Mouse (Mus musculus) lung, postnatal 0 days (tissue): ENCODE measurements around the gene Cmah. TPM values are rescaled to one million over a fixed set of nuclear protein-coding genes. Genes with fewer than 3 reads are reported as not detected.

Experiments
- ATAC-seq: fragments of 200-750 bp; cut with Nextera tagmentation; 2 replicates; pipeline ENCODE4 v1.8.0; 2017; ENCODE audit warnings: moderate library complexity
- DNase-seq: peaks from one replicate; pipeline ENCODE4 v3.0.0-alpha.2; 2016; ENCODE audit warnings: low spot score
- H3K27ac ChIP-seq: fragments of 300-500 bp; sonication (generic); 2 replicates; pipeline ENCODE4 v1.5.1; 2014; ENCODE audit warnings: antibody characterized with exemption, mild to moderate bottlenecking, low read length, mixed read lengths
- H3K27me3 ChIP-seq: fragments of 300-500 bp; sonication (generic); replicated peaks from 2 replicates; pipeline ENCODE4 v1.6.1; 2014; ENCODE audit warnings: low read length, mixed read lengths; ENCODE audit not compliant: insufficient read depth
- H3K36me3 ChIP-seq: fragments of 300-500 bp; sonication (generic); 2 replicates; pipeline ENCODE4 v1.6.1; 2014; ENCODE audit warnings: low read length, mixed read lengths; ENCODE audit not compliant: insufficient read depth
- H3K4me1 ChIP-seq: fragments of 300-500 bp; sonication (generic); 2 replicates; pipeline ENCODE4 v1.6.1; 2014; ENCODE audit warnings: antibody characterized with exemption, low read depth, low read length, mixed read lengths; ENCODE audit not compliant: insufficient read depth
- H3K4me2 ChIP-seq: fragments of 300-500 bp; sonication (generic); replicated peaks from 2 replicates; pipeline ENCODE4 v1.6.1; 2014; ENCODE audit warnings: low read depth, mild to moderate bottlenecking, low read length, moderate library complexity, mixed read lengths
- H3K4me3 ChIP-seq: fragments of 300-500 bp; sonication (generic); 2 replicates; pipeline ENCODE4 v1.5.1; 2014; ENCODE audit warnings: low read depth, low read length
- H3K9ac ChIP-seq: fragments of 300-500 bp; sonication (generic); replicated peaks from 2 replicates; pipeline ENCODE4 v1.6.1; 2014; ENCODE audit warnings: low read depth, mild to moderate bottlenecking
- H3K9me3 ChIP-seq: fragments of 300-500 bp; sonication (generic); 2 replicates; pipeline ENCODE4 v1.6.1; 2016; ENCODE audit warnings: low read length, mixed read lengths
- CTCF ChIP-seq: IDR thresholded peaks from 2 replicates; pipeline ENCODE4 v1.5.1; 2016; ENCODE audit warnings: antibody characterized with exemption, mild to moderate bottlenecking
- EP300 ChIP-seq: IDR thresholded peaks from 2 replicates; pipeline ENCODE4 v1.6.1; 2016; ENCODE audit warnings: antibody characterized with exemption, mild to moderate bottlenecking, control low read depth
- WGBS: fragments of 180-500 bp; shearing (Covaris S2); extraction: QIAGEN DNeasy Blood & Tissue Kit; methylation state at CpG from one replicate; pipeline ENCODE4 v1.1.7; 2014; 5-methylcytosine and 5-hydroxymethylcytosine counted together
- polyA plus RNA-seq: library from polyadenylated mRNA; unstranded; fragments of >200 nt; fragmentation: Nextera tagmentation; extraction: Ambion mirVana; gene quantifications from 2 replicates; pipeline ENCODE4 v1.2.1, GENCODE M21; 2015

Gene Cmah
- polyA plus RNA-seq, 1 experiment from 2014 or later, result 0.74 TPM

DNA sequence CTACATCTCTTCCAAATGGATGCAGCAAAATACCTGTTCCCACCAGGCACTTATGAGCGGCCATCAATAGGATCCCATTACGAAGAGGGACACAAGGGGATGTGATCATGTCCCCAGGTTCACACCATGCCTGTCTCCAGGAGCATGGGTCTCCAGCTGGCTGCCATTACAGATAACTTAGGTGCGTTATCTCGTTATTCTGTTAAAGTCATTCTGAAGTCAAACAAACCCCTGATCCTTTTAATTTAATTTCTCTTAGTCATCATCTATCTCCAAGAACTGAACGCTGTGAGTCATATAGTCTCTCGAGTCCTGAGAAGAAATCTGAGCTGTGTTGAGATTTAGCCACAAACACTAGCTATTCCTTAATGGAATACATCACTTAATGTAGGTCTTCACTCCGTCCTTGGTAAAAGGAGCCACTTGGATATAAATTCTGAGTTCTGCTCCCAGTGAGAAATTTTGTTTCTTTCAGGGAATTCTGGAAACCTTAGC lies 195.2 kb downstream of the Cmah start:
- H3K36me3 ChIP-seq, result no peaks in the 10 kb centered on the region
- H3K27me3 ChIP-seq, result no peaks in the 10 kb centered on the region
- H3K4me2 ChIP-seq, result no peak overlapping the region
- H3K4me1 ChIP-seq, result peaks cover 6% of the 10 kb centered on the region; the same call in 1 of the 2 replicates
- H3K9ac ChIP-seq, result no peak overlapping the region
- H3K9me3 ChIP-seq, result no peaks in the 10 kb centered on the region
- ATAC-seq (no peak), DNase-seq (no peak)
- TF ChIP-seq EP300, result no peak
- TF ChIP-seq CTCF, result no peak
- no peak overlapping the region for H3K4me3 ChIP-seq
- no peak overlapping the region for H3K27ac ChIP-seq
- 74% methylated on average over 7 of the region's 7 CpGs for WGBS

DNA sequence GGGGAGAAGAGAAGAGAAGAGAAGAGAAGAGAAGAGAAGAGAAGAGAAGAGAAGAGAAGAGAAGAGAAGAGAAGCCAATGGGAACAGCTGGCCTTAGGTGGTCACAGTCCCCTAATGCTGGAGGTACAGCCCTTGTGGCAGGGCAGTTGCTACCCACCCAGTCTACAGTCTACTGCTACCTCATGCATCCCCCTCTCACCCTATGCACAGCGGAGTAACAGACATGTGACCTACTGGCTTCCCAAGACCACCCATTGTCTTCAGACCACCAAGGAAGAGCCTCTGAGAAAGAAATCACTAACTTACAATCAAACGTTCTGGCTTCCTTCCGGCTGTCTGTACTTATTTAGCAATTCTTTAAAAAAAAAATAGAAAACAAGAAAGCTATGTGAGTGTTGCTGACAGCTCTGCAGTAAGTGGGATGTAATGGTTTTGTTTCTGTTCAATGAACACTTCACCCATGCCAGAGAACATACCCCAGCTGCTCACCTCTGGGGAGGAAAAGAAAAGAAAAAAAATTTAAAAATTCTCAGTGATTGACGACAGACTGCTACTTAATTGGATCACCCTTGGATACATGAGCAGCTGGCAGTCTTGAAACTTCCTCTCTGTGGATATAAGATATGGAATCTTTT lies 196.5 kb downstream of the Cmah start:
- H3K4me1 ChIP-seq, result peaks cover 6% of the 10 kb centered on the region; the same call in 1 of the 2 replicates
- H3K4me2 ChIP-seq, result no peak overlapping the region
- ATAC-seq (peak; percentile 64), DNase-seq (peak; percentile 75)
- TF ChIP-seq EP300 (peak; percentile 45; the same call in 1 of the 2 replicates), CTCF (no peak)
- H3K4me3 ChIP-seq, result no peak overlapping the region
- no peaks in the 10 kb centered on the region for H3K27me3 ChIP-seq
- no peaks in the 10 kb centered on the region for H3K9me3 ChIP-seq
- 53% methylated on average over 4 of the region's 4 CpGs for WGBS
- H3K36me3 ChIP-seq, result no peaks in the 10 kb centered on the region
- H3K27ac ChIP-seq, result no peak overlapping the region
- H3K9ac ChIP-seq, result no peak overlapping the region

DNA sequence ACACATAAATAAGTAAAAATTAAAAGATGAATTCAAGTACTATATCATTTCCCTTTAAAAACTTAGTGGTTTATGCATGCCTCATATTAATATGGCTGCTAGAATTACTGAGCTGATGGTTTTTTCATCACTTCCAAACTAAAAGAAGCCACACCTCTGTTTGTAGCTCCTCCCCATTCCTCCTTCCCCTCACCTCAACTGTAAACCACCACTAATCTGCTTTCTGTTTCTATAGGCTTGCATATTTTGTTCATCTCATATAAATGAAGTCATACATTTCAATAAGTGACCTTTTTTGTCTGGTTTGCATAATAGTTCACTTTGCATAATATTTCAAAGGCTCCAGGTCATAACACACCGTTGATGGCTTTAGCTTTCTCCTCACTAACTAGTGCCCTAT lies 197.3 kb downstream of the Cmah start:
- H3K4me1 ChIP-seq, result peaks cover 6% of the 10 kb centered on the region; the same call in 1 of the 2 replicates
- no peak overlapping the region for H3K27ac ChIP-seq
- H3K36me3 ChIP-seq, result no peaks in the 10 kb centered on the region
- H3K27me3 ChIP-seq, result no peaks in the 10 kb centered on the region
- H3K4me3 ChIP-seq, result no peak overlapping the region
- DNase-seq (no peak), ATAC-seq (no peak)
- no peak overlapping the region for H3K9ac ChIP-seq
- TF ChIP-seq CTCF (no peak), EP300 (no peak)
- 74% methylated on average over 1 of the region's 1 CpGs for WGBS
- no peak overlapping the region for H3K4me2 ChIP-seq
- H3K9me3 ChIP-seq, result no peaks in the 10 kb centered on the region

DNA sequence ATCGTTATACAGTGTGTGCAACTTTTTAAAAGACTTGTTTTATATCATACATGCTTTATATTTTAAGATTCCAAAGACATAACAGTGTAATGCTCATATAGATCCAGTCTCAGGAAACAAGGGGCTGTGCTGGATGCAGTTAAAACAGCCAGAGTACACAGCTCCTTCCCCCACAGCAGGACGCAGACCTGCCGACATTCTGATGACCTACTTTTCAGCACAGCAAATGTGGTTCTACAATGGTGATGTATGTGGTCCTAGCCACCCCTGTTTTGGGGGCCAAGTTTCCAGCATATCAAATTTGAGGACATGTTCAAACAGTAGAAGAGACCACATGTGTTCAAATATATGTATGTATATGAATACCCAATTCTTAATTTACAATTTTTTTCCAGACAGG lies 198.3 kb downstream of the Cmah start:
- H3K36me3 ChIP-seq, result no peaks in the 10 kb centered on the region
- no peaks in the 10 kb centered on the region for H3K9me3 ChIP-seq
- no peak overlapping the region for H3K4me3 ChIP-seq
- no peak for TF ChIP-seq EP300
- H3K4me1 ChIP-seq, result peaks cover 6% of the 10 kb centered on the region; the same call in 1 of the 2 replicates
- no peak for ATAC-seq
- no peak overlapping the region for H3K4me2 ChIP-seq
- WGBS, result 69% methylated on average over 3 of the region's 3 CpGs
- H3K27me3 ChIP-seq, result no peaks in the 10 kb centered on the region
- H3K27ac ChIP-seq, result no peak overlapping the region
- DNase-seq, result no peak
- no peak overlapping the region for H3K9ac ChIP-seq

DNA sequence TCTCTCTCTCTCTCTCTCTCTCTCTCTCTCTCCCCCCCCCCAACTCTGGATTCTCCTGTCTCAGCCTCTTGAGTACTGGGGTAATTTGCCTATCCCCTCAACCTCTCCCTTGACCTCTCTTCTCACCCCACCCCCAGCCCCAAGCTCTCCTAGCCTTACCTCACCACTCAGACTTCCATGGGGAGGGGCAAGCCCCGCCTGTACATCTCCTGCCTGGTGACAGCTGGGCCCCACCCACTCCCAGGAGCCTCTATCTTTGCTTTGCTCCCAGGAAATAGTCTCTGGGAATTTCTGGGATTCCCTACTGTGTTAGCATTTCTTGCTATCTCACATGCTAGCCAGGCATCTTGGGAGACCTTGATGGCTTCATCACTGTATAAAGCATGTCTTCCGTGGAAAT lies 199.7 kb downstream of the Cmah start:
- H3K9me3 ChIP-seq, result no peaks in the 10 kb centered on the region
- TF ChIP-seq CTCF (no peak), EP300 (no peak)
- ATAC-seq (no peak), DNase-seq (no peak)
- no peaks in the 10 kb centered on the region for H3K36me3 ChIP-seq
- H3K4me1 ChIP-seq, result no peaks in the 10 kb centered on the region
- no peak overlapping the region for H3K4me3 ChIP-seq
- H3K27ac ChIP-seq, result no peak overlapping the region
- H3K4me2 ChIP-seq, result no peak overlapping the region
- H3K9ac ChIP-seq, result no peak overlapping the region
- H3K27me3 ChIP-seq, result no peaks in the 10 kb centered on the region
- 78% methylated on average over 2 of the region's 2 CpGs for WGBS

Other genes with a start within 250 kb of the Cmah start
- 46.1 and 47.5 TPM in 2 replicates for gene Carmil1, start 46.6 kb upstream of the Cmah start, polyA plus RNA-seq